Mouse (Mus musculus): ENCODE measurements around the gene Gm10638.
A peak's percentile ranks its signal among the peaks of the same experiment; 100 is the strongest.

The Gm10638 gene

DNA sequence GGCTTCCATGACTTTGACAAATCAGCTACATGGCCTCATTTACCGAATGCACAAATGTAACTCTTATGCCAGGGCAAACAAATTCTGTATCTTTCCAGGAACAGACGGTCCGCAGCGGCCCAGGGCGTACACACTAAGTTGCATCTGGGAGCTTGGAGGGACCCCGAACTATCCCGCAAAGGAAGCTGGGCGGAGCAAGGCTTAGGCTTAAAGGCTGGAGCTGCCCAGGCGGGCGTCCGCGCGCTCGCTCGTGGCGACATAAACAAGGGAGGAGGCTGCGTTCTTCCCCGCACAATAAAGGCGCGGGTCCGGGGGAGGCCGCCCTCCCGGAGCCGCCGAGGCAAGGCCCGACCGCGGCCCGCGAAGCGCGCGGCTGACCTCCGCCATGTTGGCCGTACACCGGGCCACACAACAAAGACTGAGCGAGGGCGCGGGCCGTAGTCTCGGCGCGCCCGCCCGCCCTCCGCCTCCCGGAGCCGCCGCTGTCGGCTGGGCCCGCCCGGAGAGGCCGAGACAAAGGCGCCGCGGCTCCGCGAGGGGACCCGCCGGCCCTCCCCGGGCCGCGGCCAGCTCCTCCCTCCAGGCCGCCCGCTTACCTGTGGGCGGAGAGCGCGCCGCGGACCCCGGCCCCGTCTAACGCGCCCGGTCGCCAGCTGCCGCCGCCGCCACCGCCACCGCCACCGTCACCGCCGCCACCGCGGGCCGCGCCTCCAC lies at the start of gene Gm10638, which contains the start of gene Siah1a:
Gene Gm10638, plus strand, starts transcription at position 479 of the 714 bp plus-strand sequence.
Gene Siah1a, minus strand, starts transcription at position 714 of the 714 bp plus-strand sequence.
- peak; percentile 56 for ATAC-seq (ENCODE audit: low TSS enrichment)

DNA sequence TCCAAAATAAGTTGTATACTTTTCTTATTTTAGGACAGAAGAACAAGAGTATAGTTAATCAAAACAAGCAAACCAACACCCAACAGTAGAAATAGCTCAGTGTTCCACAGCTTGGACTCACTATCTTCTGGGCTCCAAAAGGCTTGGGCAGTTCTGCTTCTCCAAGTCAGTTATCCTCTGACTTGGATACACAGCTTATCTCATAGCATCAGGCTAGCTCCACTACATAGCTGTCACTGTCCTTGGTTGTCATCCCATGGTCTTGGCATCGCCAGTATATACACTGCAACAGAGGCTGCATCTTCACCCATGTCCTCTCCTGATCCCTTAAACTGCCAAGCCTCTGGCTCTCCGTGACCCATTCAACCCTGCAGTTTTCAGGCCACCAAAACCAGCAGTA lies 49.8 kb upstream of the Gm10638 start:
- ATAC-seq (ENCODE audit: low TSS enrichment), result no peak

DNA sequence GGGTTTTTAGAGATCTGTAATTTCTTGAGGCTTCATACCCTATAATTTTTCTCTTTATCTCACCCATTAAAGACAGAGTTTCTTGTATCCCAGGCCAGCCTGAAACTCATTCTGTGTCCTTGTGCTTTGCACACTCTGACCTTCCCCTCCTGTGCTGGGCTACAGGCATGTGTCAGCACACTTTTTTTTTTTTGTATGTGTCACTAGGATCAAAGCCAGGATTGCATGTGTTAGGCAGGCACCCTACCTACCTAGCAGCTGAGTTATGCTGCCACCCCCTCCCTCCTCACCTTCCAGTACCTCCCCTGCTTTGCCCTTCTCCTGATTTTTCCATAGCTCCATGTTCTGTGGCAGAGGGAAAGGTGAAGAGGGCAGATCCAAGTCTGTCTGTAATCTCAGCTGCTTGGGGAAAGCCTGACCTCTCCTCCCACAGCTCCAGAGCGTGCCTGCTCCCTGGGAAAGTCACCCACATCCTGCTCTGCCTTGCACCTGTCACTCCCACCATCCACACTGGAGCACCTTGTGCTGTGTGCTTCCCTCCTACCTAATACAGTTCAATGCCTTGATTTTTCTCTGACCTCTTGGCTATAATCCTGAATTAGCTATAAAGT lies 46.6 kb upstream of the Gm10638 start:
- no peak for ATAC-seq (ENCODE audit: low TSS enrichment)

DNA sequence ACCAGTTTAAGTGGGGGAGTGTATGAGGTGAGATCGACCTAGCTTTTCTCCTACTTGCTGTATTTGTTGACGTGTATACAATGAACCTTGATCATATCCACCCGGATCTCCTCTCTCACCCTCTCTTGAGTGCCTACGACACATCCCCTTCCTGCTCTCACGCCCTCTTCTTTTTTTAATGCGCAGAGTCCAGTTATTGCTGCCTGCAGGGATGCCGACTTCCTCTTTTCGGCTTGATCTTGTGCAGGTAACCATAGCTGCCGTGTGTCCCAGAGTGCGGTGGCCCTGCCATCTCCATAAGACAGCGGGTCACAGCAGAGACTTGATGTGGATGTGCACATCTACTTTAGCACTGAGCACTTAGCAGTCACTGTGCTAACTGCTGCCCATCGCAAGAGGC lies 46.0 kb upstream of the Gm10638 start:
- ATAC-seq (ENCODE audit: low TSS enrichment), result no peak

DNA sequence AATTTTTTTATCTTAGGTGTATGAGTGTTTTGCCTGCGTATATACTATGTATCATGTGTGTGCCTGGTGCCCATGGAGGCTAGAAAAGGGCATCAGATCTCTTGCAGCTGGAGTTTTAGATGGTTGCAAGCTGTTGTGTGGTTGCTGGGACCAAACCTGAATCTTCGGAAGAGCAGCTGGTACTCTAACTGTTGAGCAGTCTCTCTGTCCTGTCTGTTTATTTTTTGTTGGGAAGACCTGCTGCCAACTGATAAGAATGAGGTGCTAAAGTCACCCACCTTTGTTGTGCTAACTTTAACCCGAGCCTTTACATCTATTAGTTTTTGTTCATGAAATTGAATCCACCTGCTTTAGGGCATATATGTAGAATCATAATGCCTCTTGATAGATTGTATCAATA lies 43.0 kb upstream of the Gm10638 start:
- no peak for ATAC-seq (ENCODE audit: low TSS enrichment)

DNA sequence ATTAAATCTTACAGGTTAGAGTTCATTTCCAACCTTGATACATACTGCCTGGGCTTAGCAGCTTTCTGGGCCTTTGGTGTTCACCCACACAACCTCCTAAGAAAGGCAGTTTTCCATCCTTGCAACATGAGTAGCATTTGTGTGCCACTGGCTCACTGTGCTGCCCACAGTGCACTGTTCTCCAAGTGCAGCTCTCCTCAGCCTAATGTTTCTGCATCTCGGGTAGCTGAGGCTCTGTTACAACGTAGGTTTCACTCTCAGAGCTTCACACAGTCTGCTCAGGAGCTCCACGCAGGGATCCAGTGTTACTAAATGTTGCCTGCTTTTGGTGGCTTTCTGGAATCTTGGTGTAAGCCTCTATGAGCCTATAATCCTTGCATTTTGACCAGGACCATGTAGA lies 40.2 kb upstream of the Gm10638 start:
- peak; percentile 82 for ATAC-seq (ENCODE audit: low TSS enrichment)

DNA sequence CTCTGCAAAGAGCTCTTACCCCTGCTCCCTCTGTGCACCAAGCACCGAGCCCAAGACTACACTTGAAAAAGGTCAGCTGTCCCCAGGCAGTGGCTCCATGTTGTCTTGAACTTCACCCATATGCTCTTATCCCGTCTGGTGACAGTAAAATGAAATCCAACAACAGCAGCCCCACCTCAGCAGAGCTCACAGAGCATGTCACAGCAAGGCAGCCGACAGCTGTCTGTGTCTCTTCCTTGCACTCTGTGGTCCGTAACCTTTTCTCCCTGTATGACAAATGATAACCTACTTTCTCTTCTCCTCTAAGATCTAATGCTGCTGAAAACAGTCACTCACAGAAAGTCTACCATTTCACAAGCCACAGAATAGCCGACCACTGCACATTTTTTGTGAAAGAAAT lies 38.7 kb upstream of the Gm10638 start:
- ATAC-seq (ENCODE audit: low TSS enrichment), result no peak

DNA sequence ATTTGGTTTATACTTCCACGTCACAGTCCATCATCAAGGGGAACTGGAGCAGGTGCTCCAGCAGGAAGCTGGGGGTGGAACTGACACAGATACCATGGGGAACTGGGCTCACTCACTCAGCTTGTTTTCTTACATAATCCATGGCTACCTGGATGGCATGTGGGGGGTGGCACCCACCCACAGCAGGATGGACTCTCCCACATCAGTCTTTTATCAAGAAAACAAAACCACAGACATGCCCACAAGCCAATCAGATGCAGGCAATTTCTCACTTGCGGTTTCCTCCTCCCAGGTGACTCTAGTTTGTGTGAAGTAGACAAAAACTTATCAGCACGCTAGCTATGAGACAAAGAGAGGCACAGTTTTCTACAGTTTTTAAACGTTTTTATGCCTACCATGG lies 37.6 kb upstream of the Gm10638 start:
- ATAC-seq (ENCODE audit: low TSS enrichment), result peak; percentile 51

DNA sequence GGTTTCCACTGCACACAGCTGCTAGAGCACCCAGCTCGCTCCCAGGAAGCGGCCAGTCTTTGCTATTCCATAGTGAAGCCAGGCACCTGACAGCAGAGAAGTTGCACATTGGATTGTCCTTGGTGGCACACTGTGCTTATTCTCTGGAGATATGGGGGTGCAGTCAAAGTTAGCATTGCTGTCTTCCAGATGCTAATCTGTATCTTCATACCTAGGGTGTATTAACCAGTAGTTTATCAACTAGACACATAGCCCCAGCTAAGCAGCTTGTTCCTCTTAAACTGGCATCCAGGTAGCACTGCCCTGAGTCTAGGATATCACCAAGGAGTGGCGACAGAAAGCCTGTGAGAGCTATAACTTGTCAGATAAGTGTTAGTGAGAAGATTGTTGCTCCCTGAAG lies 32.9 kb upstream of the Gm10638 start:
- no peak for ATAC-seq (ENCODE audit: low TSS enrichment)

DNA sequence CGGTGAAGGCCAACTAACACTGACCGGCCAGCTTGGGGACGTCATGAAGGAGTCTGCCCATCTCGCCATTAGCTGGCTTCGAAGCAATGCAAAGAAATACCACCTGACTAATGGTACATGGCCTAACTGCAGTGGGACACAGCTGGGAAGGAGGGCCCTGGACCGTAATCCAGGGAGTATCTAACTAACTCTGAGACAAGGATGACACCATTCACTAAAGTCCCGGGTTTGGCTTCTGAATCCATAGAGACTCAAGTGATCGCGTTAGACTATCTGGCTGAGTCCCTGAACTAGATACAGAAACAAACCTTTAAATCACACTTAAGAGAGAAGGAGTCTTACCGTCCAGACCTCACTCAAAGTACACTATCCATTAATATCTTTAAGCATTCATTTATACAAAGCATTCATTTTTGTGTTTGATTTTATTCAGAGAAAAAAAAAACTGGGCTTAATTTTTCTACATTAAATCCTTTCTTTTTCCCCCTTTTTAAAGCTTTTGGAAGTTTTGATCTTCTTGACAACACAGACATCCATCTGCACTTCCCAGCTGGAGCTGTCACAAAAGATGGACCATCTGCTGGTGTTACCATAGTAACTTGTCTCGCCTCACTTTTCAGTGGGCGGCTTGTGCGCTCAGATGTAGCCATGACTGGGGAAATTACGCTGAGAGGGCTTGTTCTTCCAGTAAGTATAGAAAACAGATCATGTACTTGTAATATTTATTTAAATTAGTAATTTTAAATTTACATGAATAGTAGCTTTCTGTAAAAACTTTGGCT lies 31.9 kb upstream of the Gm10638 start:
- peak; percentile 65 for ATAC-seq (ENCODE audit: low TSS enrichment)

DNA sequence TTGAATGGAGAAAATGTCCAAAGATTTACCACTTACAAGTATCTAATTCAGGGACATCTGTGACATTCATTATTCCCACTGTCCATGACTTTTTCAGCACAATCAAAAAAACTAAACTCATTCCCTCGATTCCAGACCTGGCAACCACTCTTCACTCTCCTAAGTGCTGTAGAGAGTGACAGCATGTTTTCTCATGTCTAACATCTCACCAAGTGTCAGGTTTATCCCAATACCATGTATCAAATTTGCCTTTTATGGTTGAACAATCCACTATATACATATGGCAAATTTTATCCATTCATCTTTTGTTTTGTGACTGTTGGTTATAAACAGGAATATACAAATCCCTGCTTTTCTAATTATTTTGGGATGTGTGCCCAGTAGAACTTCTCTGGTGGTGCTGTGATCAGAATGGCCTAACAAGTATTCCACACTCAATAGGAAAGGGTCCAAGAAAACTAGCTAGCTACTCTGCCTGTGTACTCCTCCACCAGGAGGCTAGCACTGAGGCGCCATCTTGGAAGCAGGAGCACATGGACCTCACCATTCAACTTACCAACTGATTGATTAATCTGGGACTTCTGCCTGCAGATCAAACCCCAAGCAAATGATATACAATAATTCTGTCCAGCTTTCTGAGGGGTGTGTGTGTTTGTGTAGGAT lies 27.0 kb upstream of the Gm10638 start:
- ATAC-seq (ENCODE audit: low TSS enrichment), result no peak

DNA sequence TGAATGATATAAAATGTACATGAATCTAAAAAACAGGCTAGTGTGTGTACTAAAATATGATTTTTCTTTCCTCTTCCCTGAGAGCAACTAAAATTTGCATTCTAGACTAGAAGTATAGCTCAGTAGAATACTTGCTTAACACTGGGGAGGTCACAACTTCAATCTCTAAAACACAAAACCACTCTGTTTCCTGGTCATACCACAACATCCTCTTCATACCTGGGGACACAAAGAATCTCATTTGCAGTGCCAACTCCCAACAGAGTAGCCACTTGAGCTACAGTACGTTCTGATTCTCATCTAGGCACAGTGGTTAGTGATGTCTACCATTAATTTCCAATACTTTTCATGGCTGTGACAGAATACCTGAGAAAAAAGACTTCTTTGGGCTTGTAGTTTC lies 26.1 kb upstream of the Gm10638 start:
- ATAC-seq (ENCODE audit: low TSS enrichment), result no peak

DNA sequence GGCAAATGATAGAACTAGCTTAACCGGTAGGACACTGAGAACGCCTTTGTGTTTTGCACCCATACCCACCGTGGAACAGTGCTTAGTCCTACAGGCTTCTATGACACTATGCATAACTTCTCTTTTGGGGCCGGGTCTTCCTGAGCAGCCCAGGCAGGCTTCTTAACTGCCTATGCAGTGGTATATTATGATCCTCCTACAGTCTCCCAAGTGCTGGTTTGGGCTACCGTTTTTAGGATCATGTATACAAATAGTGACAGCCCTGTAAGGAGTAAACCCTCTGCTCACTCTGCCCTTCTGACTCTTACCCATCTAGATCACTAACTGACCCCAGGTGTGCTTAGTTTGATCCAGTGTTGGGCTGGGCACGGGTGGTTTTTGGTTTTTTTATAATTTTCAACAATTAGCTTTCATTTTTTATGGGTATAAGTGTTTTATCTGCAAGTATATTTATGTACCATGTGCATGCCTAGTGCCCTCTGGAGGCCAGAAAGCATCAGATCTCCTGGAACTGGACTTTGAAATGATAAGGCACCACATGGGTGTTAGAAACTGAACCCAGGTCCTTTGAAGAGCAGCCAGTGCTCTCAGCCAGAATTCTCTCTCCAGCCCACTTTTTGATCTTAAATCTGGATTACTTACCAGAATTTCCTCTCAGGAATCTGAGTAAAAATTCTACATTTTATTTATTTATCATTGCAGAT lies 24.6 kb upstream of the Gm10638 start:
- no peak for ATAC-seq (ENCODE audit: low TSS enrichment)

DNA sequence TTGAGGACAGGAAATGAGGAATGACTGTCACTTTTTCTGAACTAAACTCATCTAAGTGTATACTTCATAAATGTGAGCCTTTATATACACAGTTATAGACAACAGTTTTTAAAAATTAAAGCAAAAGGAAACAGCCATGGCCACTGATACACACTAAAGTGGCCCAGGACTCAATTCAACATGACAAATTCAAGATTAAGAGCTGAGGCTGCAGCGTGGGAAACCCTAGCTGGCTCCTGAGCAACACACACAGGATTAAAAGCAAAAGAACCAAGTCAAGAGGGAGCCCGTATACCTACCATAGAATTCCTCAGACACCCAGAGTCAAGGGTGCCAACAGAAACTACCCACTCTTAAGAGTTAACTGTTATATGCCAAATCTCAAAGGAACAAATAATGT lies 24.0 kb upstream of the Gm10638 start:
- ATAC-seq (ENCODE audit: low TSS enrichment), result no peak

DNA sequence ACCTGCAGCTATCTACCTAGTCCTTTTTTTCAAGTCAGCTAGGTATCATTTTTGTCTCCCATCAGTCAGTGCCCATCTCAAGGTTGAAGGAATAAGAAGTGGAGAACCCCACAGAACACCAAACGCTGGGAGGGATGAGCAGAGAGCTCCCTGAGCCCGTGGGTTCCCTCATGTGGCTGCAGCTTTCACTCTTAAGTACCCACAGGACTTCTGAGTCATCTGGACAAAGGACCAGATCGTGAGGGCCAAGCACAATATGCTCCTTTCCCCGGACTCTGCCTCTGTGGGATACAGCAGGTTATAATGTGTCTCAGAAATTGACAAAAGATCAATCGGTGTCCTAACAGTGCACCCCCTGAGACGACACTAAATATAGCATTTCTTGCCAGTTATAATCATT lies 18.5 kb upstream of the Gm10638 start:
- ATAC-seq (ENCODE audit: low TSS enrichment), result peak; percentile 44; the same call in 1 of the 2 replicates

DNA sequence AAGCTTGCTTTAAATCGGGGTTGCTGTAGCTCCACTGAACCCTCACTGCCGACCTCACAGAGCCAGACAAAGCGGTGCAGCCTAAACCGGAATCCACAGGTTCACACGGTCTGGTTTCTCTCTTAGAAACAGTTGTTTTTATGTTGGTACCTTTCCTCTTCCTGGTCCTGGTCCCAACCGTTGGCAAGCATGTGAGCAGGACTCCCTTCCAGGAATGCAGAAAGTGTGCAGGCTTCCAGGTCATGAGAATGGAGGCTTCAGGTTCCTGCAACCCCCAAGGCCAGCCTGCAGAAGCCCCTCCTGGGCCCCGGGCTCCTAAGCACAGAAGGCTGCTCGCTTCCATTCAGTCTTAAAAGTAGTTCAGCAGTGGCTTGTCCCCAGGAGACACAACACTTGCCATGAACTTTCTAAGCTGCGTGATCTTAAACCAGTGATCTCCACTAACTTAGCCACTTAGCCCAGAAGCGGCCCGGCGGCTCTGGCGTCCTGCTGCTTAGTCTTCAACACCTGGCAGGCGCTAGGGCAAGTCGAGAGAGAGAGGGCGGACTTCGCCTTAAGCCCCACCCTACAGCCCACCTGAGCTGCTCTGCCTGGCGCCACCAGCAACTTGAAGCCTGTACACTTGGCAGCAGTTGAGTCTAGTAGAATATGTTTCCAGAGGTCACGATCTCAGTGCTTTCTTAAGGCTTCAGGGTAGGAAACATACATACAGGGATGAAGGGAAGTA lies 17.1 kb upstream of the Gm10638 start:
- no peak for ATAC-seq (ENCODE audit: low TSS enrichment)

DNA sequence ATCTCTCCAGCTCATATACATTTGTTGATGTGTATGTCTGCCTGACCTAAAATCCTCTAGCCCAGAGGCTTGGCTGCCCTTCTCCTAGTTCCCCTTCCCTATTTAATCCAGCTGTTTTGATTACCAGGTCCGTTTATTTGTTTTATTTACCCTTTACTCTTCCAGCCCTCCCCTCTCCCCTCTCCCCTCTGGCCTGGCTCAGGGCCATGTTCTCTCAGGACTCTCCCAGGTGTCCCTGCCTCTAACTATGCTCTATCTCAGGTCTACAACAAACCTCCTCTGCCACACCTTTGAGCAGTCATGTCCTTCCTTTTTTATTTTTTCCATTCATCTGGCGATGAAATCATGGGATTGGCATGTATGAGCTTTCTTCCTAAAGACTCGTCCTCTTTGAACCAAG lies 15.2 kb upstream of the Gm10638 start:
- ATAC-seq (ENCODE audit: low TSS enrichment), result no peak

DNA sequence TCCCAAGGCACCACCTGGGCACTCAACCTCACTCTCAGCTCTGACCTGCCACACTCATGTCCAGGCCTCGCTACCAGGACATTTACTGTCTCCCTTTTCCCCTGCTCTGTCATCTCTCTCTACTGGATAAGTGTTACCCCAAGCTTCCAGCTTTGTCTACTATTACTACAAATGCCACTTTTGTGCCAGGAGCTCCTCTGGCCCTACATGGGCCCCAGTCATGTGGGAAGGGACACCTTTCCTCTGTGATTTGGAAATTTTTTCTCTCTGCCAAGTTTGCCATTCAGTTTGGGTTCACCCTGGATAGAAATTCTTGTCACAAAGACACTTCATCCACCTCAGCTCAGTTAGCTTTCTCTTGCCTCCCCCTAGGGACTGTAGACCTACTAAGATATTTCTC lies 14.6 kb upstream of the Gm10638 start:
- no peak for ATAC-seq (ENCODE audit: low TSS enrichment)

DNA sequence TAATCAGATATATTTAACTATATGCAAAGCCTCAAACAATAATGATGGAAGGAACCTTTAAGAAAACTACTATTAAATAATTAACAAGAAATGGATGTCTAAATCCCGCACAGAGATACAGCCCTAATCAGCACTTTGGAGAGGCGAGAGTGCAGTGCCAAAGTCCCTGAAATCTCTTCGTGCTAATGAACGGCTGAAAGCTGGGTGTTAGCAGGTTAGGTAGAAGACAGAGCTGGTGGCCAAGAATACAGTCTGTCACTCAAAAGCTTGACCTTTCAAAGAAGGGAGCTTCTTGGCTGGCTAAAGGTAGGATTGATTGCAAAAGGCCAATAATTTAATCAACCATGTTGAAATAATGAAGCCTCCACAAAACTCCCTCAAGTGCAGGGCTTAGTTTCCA lies 11.3 kb upstream of the Gm10638 start:
- ATAC-seq (ENCODE audit: low TSS enrichment), result no peak

DNA sequence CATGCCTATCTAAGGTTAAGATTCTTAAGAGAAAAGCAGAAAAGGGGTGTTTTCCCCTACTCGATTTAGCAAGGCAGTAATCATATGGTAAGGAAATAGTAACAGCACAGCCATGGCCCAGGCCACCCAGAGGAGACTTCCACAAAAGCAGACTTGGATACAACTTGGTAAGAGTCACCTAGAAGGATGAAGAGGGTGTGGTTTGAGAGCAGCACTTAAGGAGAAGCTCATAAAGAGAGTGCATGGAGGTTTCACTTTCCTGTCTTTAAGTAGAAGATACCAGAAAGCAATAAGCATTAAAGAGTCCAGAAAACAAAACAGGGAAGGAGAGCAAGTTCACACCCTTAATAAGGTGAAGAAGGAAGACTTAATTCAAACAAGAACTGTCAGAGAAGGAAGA lies 10.5 kb upstream of the Gm10638 start:
- no peak for ATAC-seq (ENCODE audit: low TSS enrichment)
